Mouse (Mus musculus): Measurements from ENCODE around the gene Fmnl2. TPM values are rescaled to one million over a fixed set of nuclear protein-coding genes. Genes with fewer than 3 reads are reported as not detected.

Gene Fmnl2
- total and polyA plus RNA-seq, 2 experiments = 0.94 to 4.4 TPM

- Histone ChIP-seq H3K79me2 (ENCODE audit: control insufficient read depth, insufficient read depth, low read length) (no peaks in the 10 kb centered on the region), H3K27me3 (ENCODE audit: control insufficient read depth, insufficient read depth, low read length) (no peaks in the 10 kb centered on the region), H3K4me1 (ENCODE audit: control insufficient read depth, insufficient read depth, low read length) (no peaks in the 10 kb centered on the region; the same call in 1 of the 2 replicates), H3K4me3 (ENCODE audit: insufficient read depth, low read depth, low read length) (no peak overlapping the region), H3K9ac (ENCODE audit: low read depth, low read length) (no peak overlapping the region), H3K27ac (replicated peaks; ENCODE audit: insufficient read depth, low read depth, low read length) (no peak overlapping the region), H3K36me3 (ENCODE audit: control insufficient read depth, insufficient read depth, low read length) (no peaks in the 10 kb centered on the region)
- 90% methylated on average over 12 of the region's 12 CpGs for WGBS
- TF ChIP-seq POLR2A (IDR thresholded peaks at IDR 0.05; ENCODE audit: extremely low read depth, insufficient read depth, low read length) = no peak
- no peak for TF ChIP-seq CTCF (IDR thresholded peaks at IDR 0.05; ENCODE audit: low read depth, low read length)
- DNase-seq (ENCODE audit: extremely low read depth, low read depth, low spot score) = no peak
Measured at GRCm38 (mm10) chr2:52966820-52967460, 109.3 kb downstream of the Fmnl2 start.

GRCm38 (mm10) chr2:52967461-52967823, 109.8 kb downstream of the Fmnl2 start:
- WGBS = 94% methylated on average over 5 of the region's 5 CpGs
- H3K27ac ChIP-seq (replicated peaks; ENCODE audit: insufficient read depth, low read depth, low read length) = no peak overlapping the region
- TF ChIP-seq POLR2A (IDR thresholded peaks at IDR 0.05; ENCODE audit: extremely low read depth, insufficient read depth, low read length) (no peak), CTCF (IDR thresholded peaks at IDR 0.05; ENCODE audit: low read depth, low read length) (no peak)
- H3K4me3 ChIP-seq (ENCODE audit: insufficient read depth, low read depth, low read length) = no peak overlapping the region
- H3K27me3 ChIP-seq (ENCODE audit: control insufficient read depth, insufficient read depth, low read length) = no peaks in the 10 kb centered on the region
- H3K4me1 ChIP-seq (ENCODE audit: control insufficient read depth, insufficient read depth, low read length) = no peaks in the 10 kb centered on the region; the same call in 1 of the 2 replicates
- no peaks in the 10 kb centered on the region for H3K79me2 ChIP-seq (ENCODE audit: control insufficient read depth, insufficient read depth, low read length)
- H3K9ac ChIP-seq (ENCODE audit: low read depth, low read length) = no peak overlapping the region
- H3K36me3 ChIP-seq (ENCODE audit: control insufficient read depth, insufficient read depth, low read length) = no peaks in the 10 kb centered on the region
- no peak for DNase-seq (ENCODE audit: extremely low read depth, low read depth, low spot score)

DNA sequence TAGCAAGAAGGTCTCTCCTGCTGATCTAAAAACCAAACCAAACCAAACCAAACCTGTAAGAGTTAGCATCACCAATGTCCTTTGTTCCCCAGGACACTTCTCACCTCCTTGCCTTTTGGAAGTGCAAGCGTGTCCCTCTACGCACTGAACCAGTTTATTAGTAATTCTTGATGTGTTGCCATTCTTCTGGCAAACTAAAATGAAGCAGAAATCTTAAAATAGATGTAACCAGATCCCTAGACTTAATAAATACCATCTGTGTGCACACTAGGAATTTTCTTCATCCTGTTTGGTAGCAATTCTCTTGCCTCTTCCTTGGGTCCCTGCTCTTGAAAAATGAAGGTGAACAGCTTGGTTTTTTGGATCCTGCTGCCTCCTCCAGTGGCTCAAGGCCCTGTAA, 111.2 kb downstream of the Fmnl2 start:
- TF ChIP-seq POLR2A (IDR thresholded peaks at IDR 0.05; ENCODE audit: extremely low read depth, insufficient read depth, low read length) (no peak), CTCF (IDR thresholded peaks at IDR 0.05; ENCODE audit: low read depth, low read length) (no peak)

DNA sequence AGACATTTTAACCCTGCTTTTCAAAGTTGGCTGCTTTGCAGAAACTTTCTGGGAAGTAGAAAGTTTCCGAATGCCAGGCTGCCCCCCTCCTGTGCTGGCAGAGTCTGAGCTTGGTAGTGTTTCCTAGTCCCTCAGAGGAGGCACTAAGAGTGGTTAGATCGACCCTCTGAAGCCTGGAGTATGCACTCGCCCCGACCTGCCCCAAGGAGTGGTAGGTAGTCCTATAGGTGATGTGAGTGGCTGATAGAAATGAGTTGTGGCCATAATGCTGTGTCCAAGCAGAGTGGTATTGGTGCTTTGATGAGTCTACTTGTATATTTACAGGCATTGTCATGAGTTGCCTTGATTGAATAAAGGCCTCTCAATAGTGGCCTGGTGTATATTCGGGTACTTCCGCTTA, 116.4 kb downstream of the Fmnl2 start:
- H3K36me3 ChIP-seq (ENCODE audit: control insufficient read depth, insufficient read depth, low read length) = no peaks in the 10 kb centered on the region
- H3K4me3 ChIP-seq (ENCODE audit: insufficient read depth, low read depth, low read length) = no peak overlapping the region
- WGBS = 92% methylated on average over 6 of the region's 6 CpGs
- H3K9ac ChIP-seq (ENCODE audit: low read depth, low read length) = no peak overlapping the region
- H3K4me1 ChIP-seq (ENCODE audit: control insufficient read depth, insufficient read depth, low read length) = peaks cover 2% of the 10 kb centered on the region; the same call in 1 of the 2 replicates
- no peaks in the 10 kb centered on the region for H3K27me3 ChIP-seq (ENCODE audit: control insufficient read depth, insufficient read depth, low read length)
- TF ChIP-seq CTCF (IDR thresholded peaks at IDR 0.05; ENCODE audit: low read depth, low read length) (no peak), POLR2A (IDR thresholded peaks at IDR 0.05; ENCODE audit: extremely low read depth, insufficient read depth, low read length) (no peak)
- peaks cover 6% of the 10 kb centered on the region; the same call in 1 of the 2 replicates for H3K79me2 ChIP-seq (ENCODE audit: control insufficient read depth, insufficient read depth, low read length)
- DNase-seq (ENCODE audit: extremely low read depth, low read depth, low spot score) = no peak
- H3K27ac ChIP-seq (replicated peaks; ENCODE audit: insufficient read depth, low read depth, low read length) = no peak overlapping the region

More for the DNA sequence above, 111.2 kb downstream of the Fmnl2 start:
- Histone ChIP-seq H3K4me1 (ENCODE audit: control insufficient read depth, insufficient read depth, low read length) (no peaks in the 10 kb centered on the region; the same call in 1 of the 2 replicates), H3K79me2 (ENCODE audit: control insufficient read depth, insufficient read depth, low read length) (no peaks in the 10 kb centered on the region), H3K36me3 (ENCODE audit: control insufficient read depth, insufficient read depth, low read length) (no peaks in the 10 kb centered on the region), H3K27me3 (ENCODE audit: control insufficient read depth, insufficient read depth, low read length) (no peaks in the 10 kb centered on the region), H3K27ac (replicated peaks; ENCODE audit: insufficient read depth, low read depth, low read length) (no peak overlapping the region), H3K4me3 (ENCODE audit: insufficient read depth, low read depth, low read length) (no peak overlapping the region), H3K9ac (ENCODE audit: low read depth, low read length) (no peak overlapping the region)
- WGBS = 99% methylated on average over 2 of the region's 2 CpGs
- DNase-seq (ENCODE audit: extremely low read depth, low read depth, low spot score) = no peak

GRCm38 (mm10) chr2:52974776-52975175, 117.1 kb downstream of the Fmnl2 start:
- Histone ChIP-seq H3K27ac (replicated peaks; ENCODE audit: insufficient read depth, low read depth, low read length) (no peak overlapping the region), H3K79me2 (ENCODE audit: control insufficient read depth, insufficient read depth, low read length) (peaks cover 6% of the 10 kb centered on the region; the same call in 1 of the 2 replicates), H3K36me3 (ENCODE audit: control insufficient read depth, insufficient read depth, low read length) (no peaks in the 10 kb centered on the region), H3K4me1 (ENCODE audit: control insufficient read depth, insufficient read depth, low read length) (peaks cover 2% of the 10 kb centered on the region; the same call in 1 of the 2 replicates), H3K27me3 (ENCODE audit: control insufficient read depth, insufficient read depth, low read length) (no peaks in the 10 kb centered on the region), H3K4me3 (ENCODE audit: insufficient read depth, low read depth, low read length) (no peak overlapping the region), H3K9ac (ENCODE audit: low read depth, low read length) (no peak overlapping the region)
- WGBS = 61% methylated on average over 1 of the region's 1 CpGs
- DNase-seq (ENCODE audit: extremely low read depth, low read depth, low spot score) = no peak
- TF ChIP-seq POLR2A (IDR thresholded peaks at IDR 0.05; ENCODE audit: extremely low read depth, insufficient read depth, low read length) (no peak), CTCF (IDR thresholded peaks at IDR 0.05; ENCODE audit: low read depth, low read length) (no peak)

Data from liver, adult 2 months (tissue).